Mouse (Mus musculus): ENCODE data around the gene Rbm48. TPM values are rescaled to one million over a fixed set of nuclear protein-coding genes. Genes with fewer than 3 reads are reported as not detected.
A peak's percentile ranks its signal among the peaks of the same experiment; 100 is the strongest.

The Rbm48 gene
- 8.9 and 10.3 TPM in 2 replicates for polyA plus RNA-seq (2015; fragmentation: Nextera tagmentation; extraction: Ambion mirVana)

DNA sequence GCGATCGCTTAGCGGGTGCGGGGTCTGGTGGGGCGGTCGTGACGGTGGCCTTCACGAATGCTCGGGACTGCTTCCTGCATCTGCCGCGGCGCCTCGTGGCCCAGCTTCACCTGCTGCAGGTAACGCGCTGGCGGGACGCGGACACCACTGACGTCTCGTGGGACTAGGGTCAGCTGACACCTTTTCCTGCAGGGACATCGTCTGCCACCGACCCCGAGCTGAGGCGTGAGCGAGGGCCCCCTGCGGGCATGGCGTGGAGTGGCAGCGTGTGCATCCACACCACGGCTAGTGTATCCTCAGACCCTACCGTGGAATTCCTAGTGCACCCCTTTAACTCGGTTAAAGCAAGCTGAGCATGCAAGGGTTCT is at the start of gene Rbm48:
Gene Rbm48 (minus strand): TSS at position 187 of the 368 bp plus-strand sequence.
- no peaks in the 10 kb centered on the region for H3K27me3 ChIP-seq (replicated peaks; ENCODE audit: control insufficient read depth, insufficient read depth, low read length)
- H3K4me1 ChIP-seq (ENCODE audit: control insufficient read depth, insufficient read depth, low read length) = peaks cover 12% of the 10 kb centered on the region
- peak within 1 kb of the TSS; percentile 92 for H3K4me2 ChIP-seq (ENCODE audit: low read depth, low read length)
- no peaks in the 10 kb centered on the region for H3K9me3 ChIP-seq (ENCODE audit: control insufficient read depth, low read length)
- H3K9ac ChIP-seq (ENCODE audit: low read depth, low read length) = peak within 1 kb of the TSS; percentile 82
- H3K4me3 ChIP-seq (ENCODE audit: low read length) = peak within 1 kb of the TSS; percentile 68
- H3K27ac ChIP-seq (ENCODE audit: low read length) = peak within 1 kb of the TSS; percentile 67
- peak; percentile 87 for ATAC-seq
- no peaks in the 10 kb centered on the region; the same call in 1 of the 2 replicates for H3K36me3 ChIP-seq (ENCODE audit: control insufficient read depth, insufficient read depth, low read length)
- under 1% methylated on average over 31 of the region's 31 CpGs for WGBS

DNA sequence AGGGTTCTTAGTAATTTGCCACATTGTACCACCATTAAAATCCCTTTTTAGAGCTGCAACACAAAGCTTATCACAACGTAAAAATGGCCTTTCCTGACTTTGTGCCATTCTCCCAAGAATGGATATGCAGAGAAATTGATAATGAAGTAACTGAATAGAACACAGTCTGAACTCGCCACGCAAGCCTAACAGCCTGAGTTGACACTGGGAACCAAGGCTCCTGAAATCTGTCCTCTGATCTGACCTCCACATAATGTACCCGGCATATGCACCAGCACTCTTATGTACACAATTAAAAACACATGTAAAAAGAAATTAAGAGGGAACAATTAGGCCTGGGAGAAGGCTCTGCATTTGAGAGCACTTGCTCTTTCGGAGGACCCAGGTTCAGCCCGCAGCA is 48.9 kb upstream of the Rbm48 start:
- WGBS = 84% methylated on average over 6 of the region's 6 CpGs
- no peak for ATAC-seq
- H3K4me1 ChIP-seq (ENCODE audit: control insufficient read depth, insufficient read depth, low read length) = peaks cover 6% of the 10 kb centered on the region
- H3K4me3 ChIP-seq (ENCODE audit: low read length) = no peak overlapping the region
- no peaks in the 10 kb centered on the region for H3K9me3 ChIP-seq (ENCODE audit: control insufficient read depth, low read length)
- H3K27me3 ChIP-seq (replicated peaks; ENCODE audit: control insufficient read depth, insufficient read depth, low read length) = no peaks in the 10 kb centered on the region
- no peak overlapping the region for H3K4me2 ChIP-seq (ENCODE audit: low read depth, low read length)
- no peak overlapping the region for H3K9ac ChIP-seq (ENCODE audit: low read depth, low read length)
- no peak overlapping the region for H3K27ac ChIP-seq (ENCODE audit: low read length)
- peaks cover 4% of the 10 kb centered on the region; the same call in 1 of the 2 replicates for H3K36me3 ChIP-seq (ENCODE audit: control insufficient read depth, insufficient read depth, low read length)

DNA sequence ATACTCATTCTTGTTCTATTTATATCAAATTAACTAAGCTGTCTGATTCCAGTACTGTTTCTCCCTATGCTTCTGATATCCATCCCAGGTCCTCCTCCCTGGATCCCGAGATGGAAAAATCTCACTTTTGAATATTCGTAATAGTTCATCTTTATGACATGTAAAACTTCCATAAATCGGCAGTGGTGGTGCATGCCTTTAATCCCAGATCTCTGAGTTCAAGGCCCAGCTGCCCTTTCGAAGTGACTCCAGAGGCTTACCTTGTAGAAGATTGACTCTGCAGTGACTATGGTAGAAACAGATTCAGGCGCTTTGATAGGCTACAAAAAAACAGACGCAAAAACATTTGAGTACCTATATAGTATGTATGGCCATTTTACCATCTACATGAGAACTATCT is 48.2 kb upstream of the Rbm48 start:
- H3K4me1 ChIP-seq (ENCODE audit: control insufficient read depth, insufficient read depth, low read length) = peaks cover 6% of the 10 kb centered on the region
- H3K9me3 ChIP-seq (ENCODE audit: control insufficient read depth, low read length) = no peaks in the 10 kb centered on the region
- H3K4me3 ChIP-seq (ENCODE audit: low read length) = no peak overlapping the region
- 90% methylated on average over 6 of the region's 6 CpGs for WGBS
- H3K9ac ChIP-seq (ENCODE audit: low read depth, low read length) = no peak overlapping the region
- no peak overlapping the region for H3K27ac ChIP-seq (ENCODE audit: low read length)
- no peak for ATAC-seq
- H3K36me3 ChIP-seq (ENCODE audit: control insufficient read depth, insufficient read depth, low read length) = peaks cover 4% of the 10 kb centered on the region; the same call in 1 of the 2 replicates
- H3K27me3 ChIP-seq (replicated peaks; ENCODE audit: control insufficient read depth, insufficient read depth, low read length) = no peaks in the 10 kb centered on the region
- no peak overlapping the region for H3K4me2 ChIP-seq (ENCODE audit: low read depth, low read length)

DNA sequence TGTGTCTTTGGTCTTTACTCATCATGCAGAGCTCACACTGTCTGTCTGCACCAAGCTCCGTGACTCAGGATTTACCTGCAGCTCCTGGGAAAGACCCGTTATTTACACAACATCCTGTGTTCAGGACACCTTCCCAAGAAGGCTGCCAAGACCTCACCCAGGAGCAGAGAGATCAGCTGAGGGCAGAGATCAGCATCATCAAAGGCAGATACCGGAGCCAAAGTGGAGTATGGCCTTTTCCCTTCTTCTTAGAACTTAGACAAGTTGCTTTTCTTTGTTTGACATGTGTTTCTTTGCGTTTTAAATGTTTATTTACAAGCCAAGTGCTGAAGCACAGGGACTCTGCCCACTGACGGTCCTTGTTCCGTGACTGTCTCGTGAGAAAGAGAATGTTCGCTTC is 38.9 kb upstream of the Rbm48 start:
- no peaks in the 10 kb centered on the region for H3K9me3 ChIP-seq (ENCODE audit: control insufficient read depth, low read length)
- no peak overlapping the region for H3K9ac ChIP-seq (ENCODE audit: low read depth, low read length)
- no peak overlapping the region for H3K4me3 ChIP-seq (ENCODE audit: low read length)
- H3K36me3 ChIP-seq (ENCODE audit: control insufficient read depth, insufficient read depth, low read length) = no peaks in the 10 kb centered on the region
- 78% methylated on average over 8 of the region's 8 CpGs for WGBS
- no peak for ATAC-seq
- H3K27me3 ChIP-seq (replicated peaks; ENCODE audit: control insufficient read depth, insufficient read depth, low read length) = no peaks in the 10 kb centered on the region
- no peak overlapping the region for H3K4me2 ChIP-seq (ENCODE audit: low read depth, low read length)
- no peaks in the 10 kb centered on the region for H3K4me1 ChIP-seq (ENCODE audit: control insufficient read depth, insufficient read depth, low read length)
- H3K27ac ChIP-seq (ENCODE audit: low read length) = no peak overlapping the region

DNA sequence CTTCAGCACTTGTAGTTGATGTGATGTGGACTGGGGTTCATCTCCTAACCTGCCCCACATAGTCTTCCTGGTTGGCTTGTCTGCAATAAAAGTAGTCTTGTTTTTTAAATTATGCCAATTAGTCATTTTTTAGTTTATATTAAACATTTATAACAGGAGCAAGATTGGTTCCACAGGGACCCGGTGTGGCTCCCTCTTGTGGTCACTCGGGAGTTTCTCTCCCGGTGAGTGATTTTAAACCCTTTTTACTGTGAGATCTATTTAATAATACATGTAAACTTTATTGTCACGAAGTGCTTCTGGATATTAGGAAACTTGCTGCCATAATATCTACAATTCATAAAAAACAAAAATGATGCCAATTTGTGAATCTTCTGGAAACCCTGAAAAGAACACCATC is 37.6 kb upstream of the Rbm48 start:
- H3K27ac ChIP-seq (ENCODE audit: low read length) = no peak overlapping the region
- H3K36me3 ChIP-seq (ENCODE audit: control insufficient read depth, insufficient read depth, low read length) = no peaks in the 10 kb centered on the region
- H3K4me2 ChIP-seq (ENCODE audit: low read depth, low read length) = no peak overlapping the region
- ATAC-seq = no peak
- H3K4me1 ChIP-seq (ENCODE audit: control insufficient read depth, insufficient read depth, low read length) = no peaks in the 10 kb centered on the region
- H3K4me3 ChIP-seq (ENCODE audit: low read length) = no peak overlapping the region
- H3K9ac ChIP-seq (ENCODE audit: low read depth, low read length) = no peak overlapping the region
- H3K9me3 ChIP-seq (ENCODE audit: control insufficient read depth, low read length) = no peaks in the 10 kb centered on the region
- no peaks in the 10 kb centered on the region for H3K27me3 ChIP-seq (replicated peaks; ENCODE audit: control insufficient read depth, insufficient read depth, low read length)
- 75% methylated on average over 4 of the region's 4 CpGs for WGBS

DNA sequence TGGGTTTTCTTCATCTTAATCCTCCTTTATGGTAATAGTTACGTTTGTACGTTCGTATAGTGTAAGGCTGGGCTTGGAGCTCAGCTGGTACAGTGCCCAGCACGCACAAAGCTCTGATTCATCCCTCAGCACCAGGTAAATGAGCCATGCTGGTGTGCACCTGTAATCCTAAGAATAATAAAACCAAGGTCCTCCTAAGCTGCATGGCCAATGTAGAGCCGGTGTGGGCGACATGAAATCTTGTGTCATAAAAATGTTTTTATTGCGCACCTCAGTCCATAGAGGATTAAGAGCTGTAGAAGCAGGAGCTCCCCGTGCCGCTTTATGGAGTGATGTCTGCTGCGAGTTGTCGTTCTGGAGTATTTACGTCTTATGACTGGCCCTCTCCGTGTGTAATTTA is 36.9 kb upstream of the Rbm48 start:
- Histone ChIP-seq H3K27ac (ENCODE audit: low read length) (no peak overlapping the region), H3K4me2 (ENCODE audit: low read depth, low read length) (no peak overlapping the region), H3K4me1 (ENCODE audit: control insufficient read depth, insufficient read depth, low read length) (no peaks in the 10 kb centered on the region), H3K27me3 (replicated peaks; ENCODE audit: control insufficient read depth, insufficient read depth, low read length) (no peaks in the 10 kb centered on the region), H3K36me3 (ENCODE audit: control insufficient read depth, insufficient read depth, low read length) (no peaks in the 10 kb centered on the region), H3K4me3 (ENCODE audit: low read length) (no peak overlapping the region), H3K9ac (ENCODE audit: low read depth, low read length) (no peak overlapping the region), H3K9me3 (ENCODE audit: control insufficient read depth, low read length) (no peaks in the 10 kb centered on the region)
- WGBS = 78% methylated on average over 13 of the region's 13 CpGs
- peak; percentile 70 for ATAC-seq

DNA sequence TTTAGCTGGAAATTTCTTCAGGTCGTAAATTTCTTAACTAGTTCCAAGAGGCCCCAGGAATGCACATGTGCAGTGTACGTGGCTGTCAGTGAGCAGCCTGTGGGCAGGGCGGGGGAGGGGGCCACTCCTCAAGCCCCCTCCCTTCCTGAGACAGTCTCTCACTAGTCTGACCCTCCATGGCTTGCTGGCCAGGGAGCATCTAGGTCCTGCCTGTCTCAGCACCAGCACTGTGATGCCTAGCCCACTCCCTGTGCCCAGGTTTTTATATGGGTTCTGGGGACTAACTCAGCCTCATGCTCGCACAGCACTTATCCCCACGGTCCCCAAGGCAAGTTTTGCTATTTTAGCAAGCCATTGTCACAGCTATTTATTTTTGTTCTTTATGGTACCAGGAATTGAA is 35.9 kb upstream of the Rbm48 start:
- no peaks in the 10 kb centered on the region for H3K4me1 ChIP-seq (ENCODE audit: control insufficient read depth, insufficient read depth, low read length)
- H3K27me3 ChIP-seq (replicated peaks; ENCODE audit: control insufficient read depth, insufficient read depth, low read length) = no peaks in the 10 kb centered on the region
- no peaks in the 10 kb centered on the region for H3K9me3 ChIP-seq (ENCODE audit: control insufficient read depth, low read length)
- WGBS = 76% methylated on average over 5 of the region's 5 CpGs
- ATAC-seq = no peak
- no peak overlapping the region for H3K4me2 ChIP-seq (ENCODE audit: low read depth, low read length)
- H3K27ac ChIP-seq (ENCODE audit: low read length) = no peak overlapping the region
- no peak overlapping the region for H3K4me3 ChIP-seq (ENCODE audit: low read length)
- H3K36me3 ChIP-seq (ENCODE audit: control insufficient read depth, insufficient read depth, low read length) = no peaks in the 10 kb centered on the region
- no peak overlapping the region for H3K9ac ChIP-seq (ENCODE audit: low read depth, low read length)

DNA sequence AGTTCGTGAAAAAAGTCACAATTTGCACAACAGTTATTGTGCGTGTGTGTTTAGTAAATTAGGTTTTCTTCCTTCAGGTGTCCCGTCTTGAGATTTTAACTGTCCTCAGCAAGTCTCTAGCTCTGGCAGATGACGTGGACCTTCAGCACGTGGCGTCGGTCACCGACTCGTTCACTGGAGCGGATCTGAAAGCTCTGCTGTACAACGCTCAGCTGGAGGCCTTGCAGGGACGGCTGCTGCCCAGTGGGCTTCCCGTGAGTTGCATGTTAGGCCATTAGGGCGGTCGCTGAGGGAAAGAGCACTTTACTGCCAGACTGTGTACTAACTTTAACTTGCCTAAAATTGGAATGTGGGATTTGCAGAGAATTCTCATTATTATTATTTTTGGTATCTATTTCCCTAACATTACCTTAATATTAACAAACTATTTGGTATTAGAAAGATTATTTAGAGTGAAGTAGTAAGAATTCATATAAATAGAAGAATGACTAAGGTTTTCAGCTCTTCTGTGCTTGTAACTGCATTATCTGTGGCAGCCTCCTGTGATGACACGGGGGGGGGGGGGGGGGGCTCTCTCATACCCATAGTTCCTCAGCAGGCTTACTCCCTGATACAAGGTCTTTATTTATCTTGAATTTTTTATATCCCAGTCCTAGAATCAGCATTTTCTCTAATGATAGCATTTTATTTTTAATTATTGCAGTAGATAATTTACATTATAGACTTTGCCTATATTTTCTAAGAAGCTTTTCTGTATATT is 35.3 kb upstream of the Rbm48 start:
- 0 out of 2 replicates have a peak, but pooled peaks cover 2% of the 10 kb centered on the region for H3K36me3 ChIP-seq (ENCODE audit: control insufficient read depth, insufficient read depth, low read length)
- no peaks in the 10 kb centered on the region for H3K9me3 ChIP-seq (ENCODE audit: control insufficient read depth, low read length)
- ATAC-seq = no peak
- no peak overlapping the region for H3K9ac ChIP-seq (ENCODE audit: low read depth, low read length)
- no peak overlapping the region for H3K27ac ChIP-seq (ENCODE audit: low read length)
- no peaks in the 10 kb centered on the region for H3K4me1 ChIP-seq (ENCODE audit: control insufficient read depth, insufficient read depth, low read length)
- H3K4me2 ChIP-seq (ENCODE audit: low read depth, low read length) = no peak overlapping the region
- no peak overlapping the region for H3K4me3 ChIP-seq (ENCODE audit: low read length)
- WGBS = 80% methylated on average over 16 of the region's 16 CpGs
- H3K27me3 ChIP-seq (replicated peaks; ENCODE audit: control insufficient read depth, insufficient read depth, low read length) = no peaks in the 10 kb centered on the region

DNA sequence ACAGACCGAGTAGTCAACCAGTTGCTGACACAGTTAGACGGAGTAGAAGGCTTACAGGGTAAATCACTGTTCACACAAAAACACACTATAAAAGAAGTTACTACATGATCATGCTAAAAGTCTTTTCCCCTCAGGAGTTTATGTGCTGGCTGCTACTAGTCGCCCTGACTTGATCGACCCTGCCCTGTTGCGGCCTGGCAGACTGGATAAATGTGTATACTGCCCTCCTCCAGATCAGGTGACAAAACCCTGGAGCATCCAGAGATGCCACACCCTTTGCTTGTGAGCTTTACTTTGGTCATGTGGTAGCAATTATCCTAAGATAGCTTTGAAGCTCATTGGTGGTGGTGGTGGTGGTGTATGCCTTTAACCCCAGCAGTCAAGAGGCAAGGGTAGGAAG is 33.7 kb upstream of the Rbm48 start:
- H3K4me2 ChIP-seq (ENCODE audit: low read depth, low read length) = no peak overlapping the region
- 82% methylated on average over 5 of the region's 5 CpGs for WGBS

More for the DNA sequence above, 33.7 kb upstream of the Rbm48 start:
- H3K27me3 ChIP-seq (replicated peaks; ENCODE audit: control insufficient read depth, insufficient read depth, low read length) = no peaks in the 10 kb centered on the region
- no peak overlapping the region for H3K4me3 ChIP-seq (ENCODE audit: low read length)
- H3K27ac ChIP-seq (ENCODE audit: low read length) = no peak overlapping the region
- 0 out of 2 replicates have a peak, but pooled peaks cover 2% of the 10 kb centered on the region for H3K36me3 ChIP-seq (ENCODE audit: control insufficient read depth, insufficient read depth, low read length)
- no peaks in the 10 kb centered on the region for H3K9me3 ChIP-seq (ENCODE audit: control insufficient read depth, low read length)
- H3K4me1 ChIP-seq (ENCODE audit: control insufficient read depth, insufficient read depth, low read length) = no peaks in the 10 kb centered on the region
- no peak overlapping the region for H3K9ac ChIP-seq (ENCODE audit: low read depth, low read length)
- ATAC-seq = peak; percentile 60; the same call in 1 of the 2 replicates
